Mouse (Mus musculus): Measurements from ENCODE around the gene Tox4. TPM values are rescaled to one million over a fixed set of nuclear protein-coding genes. Genes with fewer than 3 reads are reported as not detected.
"Not testable (repeated sequence)": the region's sequence is repeated elsewhere in the genome, so short reads cannot be mapped to it uniquely, and the experiment has no call there.

Tox4 gene
- 10 to 100 TPM; 43.5 to 46.1 TPM for total RNA-seq (2021)
- long read RNA-seq, experiment 1, partial matches to known transcripts, result 24 of 33 reads
- long read RNA-seq, experiment 1, other reads (novel, unspliced or antisense), result 9 of 33 reads
- long read RNA-seq, experiment 2, partial matches to known transcripts, result 22 of 31 reads
- long read RNA-seq, experiment 2, other reads (novel, unspliced or antisense), result 9 of 31 reads

DNA sequence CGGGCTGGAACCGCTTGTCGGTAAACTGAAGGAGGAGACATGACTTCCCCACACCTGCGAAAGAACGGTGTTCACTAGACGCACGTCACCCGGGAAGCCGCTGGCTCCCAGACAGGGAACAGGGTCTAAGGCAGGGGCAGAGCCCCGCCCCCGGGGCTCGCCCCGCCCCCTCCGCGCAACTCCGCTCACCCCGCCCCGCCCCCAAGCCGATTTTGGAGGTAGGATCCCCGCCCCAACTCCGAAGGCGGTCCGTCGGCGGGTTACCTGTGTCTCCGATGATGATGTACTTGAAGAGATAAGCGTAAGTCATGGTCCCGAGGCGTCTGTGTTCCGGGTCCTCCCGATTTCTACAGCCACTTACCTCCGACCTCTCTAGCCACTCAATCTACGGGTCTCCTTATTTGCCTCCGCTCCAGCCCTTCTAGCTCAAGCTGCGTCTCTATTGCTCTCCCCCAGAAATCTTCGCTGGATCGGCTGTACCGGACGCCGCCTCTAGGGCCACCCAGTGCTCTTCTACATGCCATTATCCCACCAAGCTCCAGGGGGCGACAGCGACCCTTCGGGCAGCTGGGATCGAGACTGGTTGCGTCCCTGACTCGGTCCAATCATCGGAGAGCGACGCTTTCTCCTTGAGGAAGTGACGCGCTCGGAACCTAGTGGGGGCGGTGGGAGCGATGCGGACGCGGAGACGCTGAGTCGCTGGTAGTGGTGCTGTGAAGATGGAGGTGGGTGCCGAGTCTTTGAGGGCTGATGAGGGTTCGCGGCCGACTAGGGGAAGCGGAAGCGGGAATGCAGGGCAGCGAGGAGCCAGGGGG, at the start of gene Tox4, which contains the start of gene Rab2b:
Gene Tox4 (plus strand): TSS at position 215 of the 815 bp plus-strand sequence.
Gene Rab2b (minus strand): TSS at position 614 of the 815 bp plus-strand sequence.
- DNase-seq, result peak; percentile 97
- intact Hi-C loops (cut with DNase I), result loop anchor here (2.0 kb wide), 1 partner anchor 22 kb away; the partner anchor contains the start of gene Chd8

GRCm38 (mm10) chr14:52232249-52232648, 46.7 kb upstream of the Tox4 start:
- intact Hi-C loops (cut with DNase I), result no loop called here

GRCm38 (mm10) chr14:52235165-52235564, 43.8 kb upstream of the Tox4 start:
- intact Hi-C loops (cut with DNase I), result no loop called here
- peak; percentile 17 to 22 for DNase-seq

More at GRCm38 (mm10) chr14:52232249-52232648, 46.7 kb upstream of the Tox4 start:
- DNase-seq, result no peak

DNA sequence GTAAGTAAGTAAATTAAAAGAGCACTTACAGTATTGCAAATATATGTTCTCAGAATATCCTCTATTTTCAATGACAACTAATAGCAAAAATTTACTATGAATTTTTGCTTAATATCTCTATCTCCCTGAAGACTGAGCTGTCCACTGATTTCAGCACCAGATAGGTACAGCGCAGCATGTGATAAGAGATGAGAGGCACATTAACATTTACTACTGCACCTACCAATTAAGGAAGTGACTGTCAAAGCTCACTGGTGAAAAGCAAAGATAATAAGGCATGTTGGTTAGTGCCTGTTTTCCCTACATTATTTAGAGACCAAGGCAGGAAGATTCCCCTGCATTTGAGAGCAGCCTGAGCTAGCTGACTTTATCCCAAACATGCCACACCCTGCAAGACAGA, 42.7 kb upstream of the Tox4 start:
- intact Hi-C loops (cut with DNase I), result no loop called here

GRCm38 (mm10) chr14:52244041-52244689, 34.8 kb upstream of the Tox4 start:
- peak; percentile 97 to 99 for DNase-seq
- intact Hi-C loops (cut with DNase I), result no loop called here

More for the DNA sequence above, 42.7 kb upstream of the Tox4 start:
- DNase-seq, result no peak

DNA sequence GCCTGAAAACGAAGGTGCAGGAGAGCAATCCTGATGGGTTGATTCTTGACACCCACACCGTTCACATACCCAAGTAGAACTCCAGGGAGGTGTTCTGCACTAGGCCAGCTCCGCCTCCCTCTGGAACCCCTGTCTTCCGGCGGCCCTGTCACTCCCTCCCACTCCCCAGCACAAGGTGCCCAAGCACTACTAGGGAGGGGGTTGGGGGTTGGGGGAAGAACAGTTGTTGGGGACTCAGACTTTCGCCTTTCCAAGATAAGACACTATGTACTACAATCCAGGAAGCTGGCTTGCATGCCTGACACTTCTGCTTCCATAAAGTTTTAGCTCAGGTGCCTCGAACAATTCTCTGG, 34.3 kb upstream of the Tox4 start:
- DNase-seq, result no peak
- intact Hi-C loops (cut with DNase I), result no loop called here

- no peak for DNase-seq
- intact Hi-C loops (cut with DNase I), result no loop called here
Observed at GRCm38 (mm10) chr14:52246129-52246528, 32.8 kb upstream of the Tox4 start.

DNA sequence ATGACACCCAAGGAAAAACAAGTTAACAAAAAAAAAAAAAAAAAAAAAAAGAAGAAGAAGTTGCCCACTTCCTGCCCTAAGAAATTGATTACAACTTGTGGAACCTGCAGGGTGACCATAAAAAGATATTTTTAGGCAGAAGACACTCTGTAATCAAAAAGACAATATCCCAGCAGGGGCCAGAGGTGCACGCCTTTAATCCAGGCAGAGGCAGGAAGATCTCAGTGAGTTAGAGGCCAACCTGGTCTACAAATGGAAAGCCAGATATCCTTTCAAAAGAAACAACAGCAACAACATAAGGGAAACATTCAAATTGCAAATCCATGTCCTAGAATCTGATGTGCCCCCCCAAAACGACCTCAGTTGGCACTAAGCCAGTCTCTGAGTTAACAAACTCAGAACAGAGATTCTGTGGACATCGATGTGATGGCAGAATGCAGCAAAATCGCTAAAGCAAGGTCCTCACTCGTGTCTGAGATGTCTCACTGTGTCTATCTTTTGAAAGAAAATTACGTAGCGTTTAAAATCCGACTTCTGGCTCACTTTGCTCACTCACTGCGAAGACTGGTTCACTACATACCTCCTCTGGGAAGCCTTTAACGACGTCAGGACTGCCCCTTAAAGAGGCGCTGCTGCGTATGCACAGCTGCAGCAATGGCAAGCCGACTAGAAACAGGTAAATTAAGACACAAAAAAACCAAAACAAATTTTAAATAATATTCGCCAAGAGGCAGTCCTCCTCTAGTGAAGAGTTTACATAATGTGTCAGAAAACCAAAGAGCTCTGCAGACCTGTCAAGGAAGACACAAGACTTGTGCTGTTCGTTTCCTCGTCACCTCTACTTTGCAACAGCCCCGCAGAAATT, 22.4 kb upstream of the Tox4 start:
- no peak for DNase-seq
- intact Hi-C loops (cut with DNase I), result loop anchor here (2.0 kb wide), 1 partner anchor 22 kb away; the partner anchor contains the start of genes Rab2b and Tox4

- intact Hi-C loops (cut with DNase I), result loop anchor here (2.0 kb wide), 1 partner anchor 21 kb away; the partner anchor contains the start of genes Rab2b and Tox4
- peak; percentile 96 to 97 for DNase-seq
Observed at GRCm38 (mm10) chr14:52257484-52258213, 21.3 kb upstream of the Tox4 start, which contains the start of gene Chd8. Chd8 (minus strand) TSS chr14:52257780.

GRCm38 (mm10) chr14:52272781-52273180, 6.2 kb upstream of the Tox4 start:
- intact Hi-C loops (cut with DNase I), result no loop called here
- DNase-seq, result no peak

DNA sequence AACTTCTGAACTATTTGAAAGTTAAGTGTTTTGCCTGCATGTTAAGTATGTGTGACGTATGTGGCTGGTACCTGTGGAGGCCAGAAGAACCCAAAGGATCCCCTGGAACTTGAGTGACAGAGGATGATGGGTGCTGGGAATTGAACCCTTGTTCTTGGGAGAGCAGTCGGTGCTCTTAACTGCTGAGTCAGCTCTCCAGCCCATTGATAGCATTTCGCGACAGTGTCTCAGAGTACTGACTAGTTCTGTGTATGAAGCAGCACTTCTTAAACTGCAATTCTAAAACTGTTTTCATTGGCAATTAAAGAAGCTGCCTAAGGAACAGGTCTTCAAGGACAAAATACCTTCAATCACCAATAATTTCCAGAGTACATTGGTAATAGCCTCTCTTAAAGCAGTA, 1.7 kb upstream of the Tox4 start:
- intact Hi-C loops (cut with DNase I), result no loop called here

GRCm38 (mm10) chr14:52279747-52280120, 788 bp downstream of the Tox4 start:
- no peak for DNase-seq
- intact Hi-C loops (cut with DNase I), result loop anchor here (2.0 kb wide), 1 partner anchor 23 kb away; the partner anchor contains the start of gene Chd8

More for the DNA sequence above, 1.7 kb upstream of the Tox4 start:
- no peak for DNase-seq

- intact Hi-C loops (cut with DNase I), result no loop called here
- DNase-seq, result no peak
Observed at GRCm38 (mm10) chr14:52283629-52284028, 4.7 kb downstream of the Tox4 start.

DNA sequence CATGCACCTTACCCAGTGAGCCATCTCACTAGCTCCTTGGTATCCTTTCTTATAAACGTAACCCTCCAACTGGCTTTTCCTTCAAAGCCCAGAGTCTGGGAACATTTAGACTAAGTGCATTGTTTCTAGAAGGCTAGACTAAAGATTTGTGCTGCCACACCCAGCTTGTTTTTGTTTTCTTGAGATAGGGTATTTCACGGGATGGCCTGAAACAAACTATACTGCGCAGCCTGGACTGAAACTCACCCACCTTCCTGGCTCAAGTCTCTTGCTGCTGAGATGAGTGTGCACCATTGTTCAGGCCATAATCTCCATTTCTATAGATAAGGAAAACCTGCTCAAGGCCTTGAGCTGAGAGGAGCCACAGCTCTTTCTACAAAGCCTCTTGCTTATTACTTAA, 5.2 kb downstream of the Tox4 start:
- DNase-seq, result no peak
- intact Hi-C loops (cut with DNase I), result no loop called here

DNA sequence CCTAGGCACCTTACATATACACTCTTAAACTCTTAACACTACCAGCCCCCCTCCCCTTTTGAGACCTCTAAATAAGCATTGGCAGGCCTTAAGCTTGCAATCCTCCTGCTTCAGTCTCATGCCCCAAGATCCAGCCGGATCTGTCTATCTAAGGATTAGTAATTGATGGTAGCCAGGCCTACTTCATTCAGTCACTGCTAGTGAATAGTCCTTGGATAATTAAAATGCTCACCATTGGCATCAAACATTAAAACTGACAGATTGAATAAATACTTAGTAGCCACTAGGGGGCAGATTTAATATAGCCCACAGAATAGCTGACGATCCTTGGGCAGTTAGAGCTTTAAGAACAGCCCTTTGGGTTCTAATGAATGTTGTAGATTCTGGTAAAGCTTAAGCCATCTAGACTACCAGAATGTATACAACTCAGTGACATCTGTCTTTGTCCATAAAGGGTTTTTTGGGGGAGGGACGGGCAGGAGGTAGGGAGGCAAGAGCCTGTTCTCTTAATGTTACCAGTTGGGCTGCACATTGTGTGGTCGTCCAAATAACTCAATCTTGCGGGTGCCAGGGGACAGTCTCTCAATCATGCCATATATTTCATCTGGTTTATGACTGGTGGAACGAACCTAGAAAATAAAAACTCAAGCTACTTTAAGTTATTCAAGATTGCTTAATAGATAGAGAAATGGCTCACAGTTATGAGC, 16.8 kb downstream of the Tox4 start:
- intact Hi-C loops (cut with DNase I), result loop anchor here (5.0 kb wide), 1 partner anchor 42 kb away; no protein-coding TSS in a partner anchor
- DNase-seq, result no peak

GRCm38 (mm10) chr14:52303517-52303916, 24.6 kb downstream of the Tox4 start:
- intact Hi-C loops (cut with DNase I); DNase-seq: not testable (repeated sequence)

- intact Hi-C loops (cut with DNase I), result no loop called here
- DNase-seq, result peak; percentile 88 to 90
Observed at GRCm38 (mm10) chr14:52304644-52305271, 25.8 kb downstream of the Tox4 start, which contains the start of gene Mettl3. Mettl3 (minus strand) TSS chr14:52305128.

DNA sequence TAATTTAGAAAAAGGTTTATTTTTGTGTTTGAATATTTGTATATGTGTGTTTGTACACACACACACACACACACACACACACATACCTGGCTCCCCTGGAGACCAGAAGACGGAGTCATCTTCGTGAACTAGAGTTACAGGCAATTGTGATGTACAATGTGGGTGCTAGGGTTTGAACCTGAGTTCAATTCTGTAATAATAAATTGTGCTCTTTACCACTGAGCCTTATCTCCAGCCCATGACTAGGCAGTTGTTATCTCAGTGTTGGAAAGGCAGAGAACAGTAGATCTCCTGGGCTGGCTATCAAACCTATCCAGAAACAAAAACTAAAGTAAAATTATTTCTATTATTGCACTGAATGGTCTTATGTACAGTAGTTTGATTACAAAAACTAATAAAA, 27.2 kb downstream of the Tox4 start:
- DNase-seq, result no peak
- intact Hi-C loops (cut with DNase I), result no loop called here
